Mouse (Mus musculus): ENCODE measurements around the gene Lhfp.

DNA sequence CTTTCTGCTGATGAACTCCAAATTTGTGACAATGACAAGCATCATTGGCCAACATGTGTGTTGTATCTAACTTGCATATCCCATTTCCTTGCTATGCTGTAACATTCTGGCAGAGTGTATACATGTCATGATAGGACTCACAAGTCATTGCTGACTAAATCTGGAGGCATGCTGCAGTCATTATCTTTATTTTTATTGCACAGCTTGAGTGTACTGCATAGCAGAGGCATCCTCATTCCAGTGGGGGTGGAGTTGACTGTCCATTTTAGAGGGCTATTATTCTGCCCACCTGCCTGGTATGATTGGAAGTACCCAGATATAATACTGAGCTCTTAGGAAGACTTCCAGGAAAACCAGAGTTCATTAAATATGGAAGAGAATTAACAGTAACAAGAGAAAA lies 97.9 kb downstream of the Lhfp start:
- TF ChIP-seq POLR2A (IDR thresholded peaks at IDR 0.05; ENCODE audit: borderline replicate concordance, extremely low read depth, low read depth, low read length) (no peak), CTCF (IDR thresholded peaks at IDR 0.05; ENCODE audit: insufficient read depth, low read length) (no peak)

All from lung, adult 2 months (tissue).